15 mouse cellular contexts compared by ENCODE assay signal in genomic region chr12:100862272-100862671, GRCm38 (mm10).
"Had no signal": no experiment of that assay in that cellular context is flagged by ENCODE, and none has a peak within 500 bp of the region (broad histone marks: within the 10 kb centered on the region; RNA-seq: fewer than 3 reads in every experiment).

No protein-coding gene starts in this region.

- H3K27ac ChIP-seq: limb, embryonic 15.5 days; liver, embryonic 15.5 days; macrophage; midbrain, embryonic 10.5 days; neural tube, embryonic 12.5 days; stomach, embryonic 15.5 days had no signal

- DNase-seq: layer of hippocampus, adult 9-11 months; layer of hippocampus, postnatal 36 days; lung, embryonic 14.5 days; lung, postnatal 10 days; midbrain, embryonic 14.5 days; retina, postnatal 1 day; right cerebral cortex, postnatal 4 days; thymus, postnatal 36 days had no signal

- H3K36me3 ChIP-seq: limb, embryonic 15.5 days; liver, embryonic 15.5 days; midbrain, embryonic 10.5 days; neural tube, embryonic 12.5 days; stomach, embryonic 15.5 days had no signal

- ATAC-seq: inflammation-experienced regulatory T-cells, adult 6 months had no signal

- H3K4me3 ChIP-seq: limb, embryonic 15.5 days; liver, embryonic 15.5 days; midbrain, embryonic 10.5 days; neural tube, embryonic 12.5 days; stomach, embryonic 15.5 days had no signal

- H3K4me2 ChIP-seq: limb, embryonic 15.5 days; liver, embryonic 15.5 days; lung, embryonic 14.5 days; neural tube, embryonic 12.5 days; stomach, embryonic 15.5 days had no signal

- H3K9me3 ChIP-seq: limb, embryonic 15.5 days; liver, embryonic 15.5 days; midbrain, embryonic 10.5 days; neural tube, embryonic 12.5 days; stomach, embryonic 15.5 days had no signal

- H3K9ac ChIP-seq: limb, embryonic 15.5 days; liver, embryonic 15.5 days; lung, embryonic 14.5 days; neural tube, embryonic 12.5 days; stomach, embryonic 15.5 days had no signal

- H3K27me3 ChIP-seq: limb, embryonic 15.5 days; liver, embryonic 15.5 days; neural tube, embryonic 12.5 days; stomach, embryonic 15.5 days had no signal

- H3K4me1 ChIP-seq: liver, embryonic 15.5 days; midbrain, embryonic 10.5 days; neural tube, embryonic 12.5 days; stomach, embryonic 15.5 days had no signal
